Mouse (Mus musculus) c-Kit-positive CD71-positive TER-119-negative erythroid progenitor cells, embryonic 14.5 days (primary cell): Measurements from ENCODE around the gene Clns1a.

ENCODE experiments used
- DNase-seq: peaks from one replicate; pipeline ENCODE4 v3.0.0-alpha.2; 2013; ENCODE audit warnings: low read depth

The Clns1a gene

DNA sequence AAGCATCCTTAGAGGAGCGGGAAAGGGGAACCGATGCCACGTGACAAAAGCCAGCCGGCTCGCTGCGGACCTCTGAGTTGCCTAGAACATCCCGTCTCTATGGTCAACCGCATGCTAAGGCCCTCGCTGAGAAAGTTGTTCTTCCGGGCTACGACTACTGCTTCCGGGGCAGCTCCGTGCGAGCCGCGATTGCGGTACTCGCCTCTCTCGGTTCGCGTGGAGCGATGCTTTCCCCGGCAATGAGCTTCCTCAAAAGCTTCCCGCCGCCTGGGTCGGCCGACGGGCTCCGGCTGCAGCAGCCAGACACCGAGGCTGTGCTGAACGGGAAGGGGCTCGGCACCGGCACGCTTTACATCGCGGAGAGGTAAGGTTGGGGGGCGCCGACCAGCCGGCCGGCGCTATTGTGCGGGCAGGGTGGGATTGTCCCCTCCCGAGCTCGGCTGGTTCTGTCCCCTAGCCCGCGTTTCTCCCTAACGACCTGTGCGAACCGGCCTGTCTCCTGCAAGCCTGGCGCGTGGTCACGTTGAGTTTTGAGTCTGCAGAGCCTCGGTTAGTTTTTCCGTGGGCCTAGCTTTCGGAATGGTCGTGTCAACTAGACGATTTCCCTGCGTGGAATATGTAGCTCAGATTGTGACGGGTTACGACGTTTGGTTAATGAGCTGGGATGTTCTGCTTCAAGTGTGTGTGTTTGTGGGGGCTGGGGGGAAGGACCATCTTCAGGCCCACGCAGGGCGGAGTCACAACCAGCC is at the start of gene Clns1a:
Gene Clns1a (plus strand): TSS at position 129 of the 749 bp plus-strand sequence.
- DNase-seq = peak; percentile 76

DNA sequence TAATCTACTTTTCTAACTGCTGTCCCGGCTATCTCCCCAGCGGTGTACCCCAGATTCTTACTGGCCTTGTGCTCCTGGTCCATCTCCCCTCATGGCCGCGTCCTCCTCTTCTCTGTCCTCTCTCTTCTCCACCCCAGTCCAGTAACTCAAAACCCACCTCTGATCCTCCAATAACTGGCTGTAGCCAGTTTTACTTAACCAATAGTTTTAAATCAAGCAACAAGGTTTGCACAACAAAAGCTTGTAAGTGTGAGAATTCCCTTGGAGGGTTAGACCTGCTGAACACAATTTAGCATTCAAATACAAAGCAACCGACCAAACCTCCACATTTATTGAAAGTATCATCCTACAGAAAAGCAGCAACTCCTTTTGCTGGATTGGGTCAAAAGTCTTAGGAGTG is 48.8 kb upstream of the Clns1a start:
- no peak for DNase-seq

DNA sequence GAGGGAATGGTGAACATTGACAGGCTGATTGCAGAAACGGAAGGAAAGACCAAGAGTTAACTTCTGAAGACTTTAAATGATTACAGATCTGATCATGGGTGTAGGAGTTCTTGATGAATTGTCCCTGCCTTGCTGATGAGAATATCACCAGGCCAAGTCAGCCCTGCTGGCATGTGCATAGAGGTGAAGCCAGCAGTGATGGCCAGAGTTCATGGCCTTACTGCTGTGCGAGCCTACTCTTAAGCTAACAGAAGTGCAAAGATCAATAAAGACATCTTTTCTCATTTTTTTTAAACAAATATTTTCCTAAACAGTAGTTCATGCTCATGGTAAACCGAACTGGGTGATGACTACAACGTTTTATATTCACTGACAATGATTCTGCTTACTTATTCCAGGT is 45.7 kb upstream of the Clns1a start:
- no peak for DNase-seq

DNA sequence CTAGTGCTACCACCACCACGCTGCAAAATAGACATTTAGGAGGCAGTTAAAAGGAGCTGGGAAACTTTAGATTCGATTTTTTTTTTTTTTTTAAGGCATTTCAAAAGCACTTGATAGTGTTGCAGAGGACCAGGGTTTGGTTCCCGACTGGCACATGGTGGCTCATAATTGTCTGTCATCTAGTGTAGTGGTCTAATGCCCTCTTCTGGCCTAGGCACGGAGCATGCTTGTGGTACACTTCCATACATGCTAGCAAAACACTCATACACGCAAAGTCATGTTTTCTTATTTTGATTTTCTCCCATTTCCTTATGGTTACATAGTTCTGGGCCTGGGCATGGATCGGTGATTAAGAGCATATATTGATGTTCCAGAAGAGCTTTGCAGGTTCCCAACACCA is 40.3 kb upstream of the Clns1a start:
- no peak for DNase-seq

DNA sequence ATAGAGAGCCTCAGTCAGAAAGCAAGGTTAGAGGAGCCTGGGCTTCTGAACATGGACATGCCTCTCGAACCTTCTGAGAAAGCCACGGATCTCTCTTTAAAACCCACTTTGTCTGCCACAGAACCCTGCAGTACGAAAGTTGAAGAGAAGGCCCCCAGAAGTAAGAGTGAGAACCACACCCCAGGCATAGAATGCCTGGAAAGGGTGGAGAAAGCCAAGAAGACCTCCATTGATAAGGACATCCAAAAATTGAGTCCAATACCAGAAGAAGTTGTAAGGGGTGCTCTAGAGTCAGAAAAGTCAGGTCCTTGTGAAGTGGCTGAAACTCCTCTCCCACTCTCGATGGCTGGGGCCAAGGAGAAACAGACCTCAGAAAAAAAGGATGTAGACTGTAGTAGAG is 34.8 kb upstream of the Clns1a start:
- DNase-seq = peak; percentile 8

DNA sequence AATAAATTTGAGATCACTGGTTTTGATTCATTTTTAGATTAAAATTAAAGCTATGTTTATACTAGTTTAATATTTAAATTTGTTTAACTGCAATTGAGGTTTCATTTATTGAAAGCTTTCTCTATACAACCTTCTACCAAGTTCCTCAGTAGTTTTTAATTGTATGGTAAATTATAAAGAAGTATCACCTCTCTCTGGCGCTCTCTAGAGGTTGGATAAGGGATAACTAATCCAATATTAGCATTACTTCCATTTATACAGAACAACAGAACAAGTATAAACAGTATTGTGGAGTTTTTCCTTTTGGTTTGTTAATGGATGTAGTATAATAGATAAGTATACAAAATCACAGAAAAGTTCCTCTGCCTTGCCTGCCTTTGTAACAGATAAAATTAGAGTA is 17.2 kb upstream of the Clns1a start:
- DNase-seq = peak; percentile 44

DNA sequence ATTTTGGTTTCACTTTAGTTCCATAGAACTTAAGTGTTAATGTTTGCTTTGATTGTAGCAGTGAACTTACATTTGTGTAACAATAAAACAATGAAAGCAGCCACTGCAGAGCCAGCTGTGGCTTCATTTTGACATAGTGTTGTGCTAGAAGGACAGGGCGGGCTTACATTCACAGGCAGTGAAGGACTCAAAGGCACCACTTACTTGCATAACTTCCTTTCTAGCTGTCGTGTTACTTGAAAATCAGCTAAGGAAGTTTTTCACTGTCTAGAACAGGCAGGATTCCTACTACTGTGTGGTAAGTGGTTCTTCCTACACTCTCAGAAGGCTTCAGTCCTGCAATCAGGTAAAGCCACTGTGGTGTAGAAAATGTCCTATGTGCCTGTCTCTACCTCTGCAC is 8.6 kb upstream of the Clns1a start:
- no peak for DNase-seq

DNA sequence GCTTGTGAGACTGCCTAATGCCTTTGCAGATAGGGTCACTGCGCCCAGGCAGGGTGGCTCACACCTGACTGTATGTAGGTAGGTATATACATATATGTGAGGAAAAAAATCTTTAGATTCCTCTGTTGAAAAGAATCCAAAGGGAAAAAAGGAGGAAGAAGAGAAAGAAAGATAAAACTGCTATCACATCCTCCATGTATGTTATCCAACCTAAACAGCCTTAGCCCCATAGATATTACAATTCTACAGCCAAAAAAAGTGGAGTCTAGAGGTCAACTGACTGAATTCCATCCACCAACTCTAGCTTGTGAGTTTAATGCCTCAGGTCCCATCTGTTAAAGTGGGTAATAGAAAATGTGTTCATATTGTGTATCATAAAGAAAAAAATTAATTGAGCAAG is 993 bp upstream of the Clns1a start:
- DNase-seq = no peak

DNA sequence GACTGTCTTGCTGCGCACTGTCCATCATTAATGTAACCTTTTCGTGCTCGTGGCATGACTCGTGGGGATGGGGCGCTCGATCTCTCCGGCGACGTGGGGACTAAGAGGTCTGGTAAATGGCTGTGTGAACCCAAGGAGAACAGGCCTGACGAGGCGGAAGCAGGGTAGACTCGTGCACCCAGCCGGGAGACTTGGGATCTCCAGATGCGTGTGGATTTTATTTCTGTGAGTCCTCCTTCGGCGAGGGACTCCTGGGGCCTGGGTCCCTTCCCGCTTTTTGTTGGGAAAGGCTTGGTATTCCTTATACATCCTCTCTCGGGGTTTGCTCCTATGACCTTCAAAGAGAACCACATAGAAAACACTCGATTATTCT is 315 bp upstream of the Clns1a start:
- no peak for DNase-seq

DNA sequence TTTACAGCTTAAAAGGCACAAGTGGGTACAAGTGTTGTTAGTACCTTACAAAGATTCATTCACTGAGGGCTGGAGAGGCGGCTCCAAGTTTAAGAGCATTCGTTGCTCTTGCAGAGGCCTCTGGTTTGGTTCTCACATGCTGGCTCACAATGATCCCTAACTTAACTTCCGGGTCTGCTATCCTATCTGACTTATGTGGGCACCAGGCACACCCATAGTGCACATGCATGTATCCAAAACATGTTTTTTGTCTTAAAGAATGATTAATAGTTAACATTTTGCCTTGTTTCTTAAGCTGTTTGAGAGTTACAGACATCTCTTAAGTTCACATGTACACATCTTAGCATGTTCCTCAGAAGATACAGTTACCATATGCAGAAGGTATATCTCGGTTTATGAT is 3.7 kb downstream of the Clns1a start:
- no peak for DNase-seq

DNA sequence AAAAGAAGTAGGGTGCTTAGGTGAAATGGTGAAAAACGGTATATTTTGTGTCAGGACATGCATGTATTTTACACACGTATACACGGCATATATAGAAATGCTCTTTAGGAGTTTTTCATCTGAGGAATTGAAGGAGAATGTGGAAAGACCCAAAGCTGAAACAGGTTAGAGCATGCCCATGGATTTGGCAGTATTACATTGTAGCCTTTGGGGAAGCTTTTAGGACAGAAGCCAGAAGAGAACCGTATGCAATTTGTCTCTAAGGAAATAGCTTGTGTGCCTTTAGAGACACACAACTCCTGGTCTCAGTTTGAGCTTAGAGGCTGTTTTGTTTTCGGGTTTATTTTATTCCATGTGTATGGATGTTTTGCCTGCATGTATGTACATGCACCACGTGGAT is 4.7 kb downstream of the Clns1a start:
- no peak for DNase-seq

DNA sequence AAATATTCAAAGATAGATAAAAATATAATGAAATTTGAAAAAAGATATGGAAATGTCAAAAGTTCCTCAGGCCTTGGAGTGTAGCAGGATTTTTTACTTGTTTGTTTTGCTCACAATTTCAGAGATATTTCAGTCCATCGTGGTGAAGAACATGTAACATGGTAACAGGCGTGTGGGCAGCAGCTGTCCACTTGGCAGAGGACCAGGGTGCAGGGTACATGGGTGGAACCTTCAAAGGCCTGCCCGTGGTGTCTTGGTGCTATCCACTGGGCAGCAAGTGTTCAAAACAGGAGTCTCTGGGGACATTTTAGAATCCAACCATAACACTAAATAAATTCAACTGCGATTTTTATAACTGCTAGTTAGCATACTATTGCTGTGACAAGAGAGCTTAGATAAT is 10.7 kb downstream of the Clns1a start:
- no peak for DNase-seq

DNA sequence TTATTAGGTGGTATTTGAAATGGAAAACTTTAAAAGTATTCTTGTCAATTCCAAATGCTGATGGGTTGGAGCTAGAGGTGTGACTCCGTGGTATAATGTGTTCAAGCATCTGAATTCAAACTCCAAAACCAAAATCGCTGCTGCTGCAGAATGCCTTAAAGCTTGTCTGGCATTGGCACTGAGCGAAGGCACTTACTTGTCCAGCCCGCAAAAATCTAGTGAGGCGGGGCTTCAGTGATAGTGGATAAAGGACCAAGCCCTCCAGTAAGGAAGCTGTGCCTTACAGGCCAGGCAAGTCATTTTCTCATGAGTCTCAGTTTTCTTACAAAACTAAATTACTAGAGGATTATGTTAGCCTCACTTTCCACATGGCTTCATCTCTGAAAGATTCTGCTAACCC is 11.4 kb downstream of the Clns1a start:
- no peak for DNase-seq

DNA sequence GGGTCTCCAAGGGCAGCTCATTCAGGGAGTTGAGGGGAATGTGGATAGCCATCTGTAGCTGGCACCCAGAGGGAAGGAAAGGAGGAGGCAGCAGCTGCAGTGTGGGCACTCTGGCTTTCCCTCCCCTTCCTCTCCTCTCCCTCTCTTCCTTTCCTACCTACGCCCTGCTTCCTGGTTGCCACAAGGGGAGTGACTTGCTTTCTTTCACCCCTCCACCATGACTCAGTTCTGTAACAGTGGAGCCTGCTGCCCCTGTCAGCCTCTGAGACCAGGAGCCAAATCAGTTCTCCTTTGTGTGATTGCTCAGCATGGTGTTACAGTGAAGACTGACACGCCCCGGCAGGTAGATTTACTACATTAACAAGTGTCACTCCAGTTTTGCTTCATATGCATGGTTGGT is 12.8 kb downstream of the Clns1a start:
- DNase-seq = no peak

DNA sequence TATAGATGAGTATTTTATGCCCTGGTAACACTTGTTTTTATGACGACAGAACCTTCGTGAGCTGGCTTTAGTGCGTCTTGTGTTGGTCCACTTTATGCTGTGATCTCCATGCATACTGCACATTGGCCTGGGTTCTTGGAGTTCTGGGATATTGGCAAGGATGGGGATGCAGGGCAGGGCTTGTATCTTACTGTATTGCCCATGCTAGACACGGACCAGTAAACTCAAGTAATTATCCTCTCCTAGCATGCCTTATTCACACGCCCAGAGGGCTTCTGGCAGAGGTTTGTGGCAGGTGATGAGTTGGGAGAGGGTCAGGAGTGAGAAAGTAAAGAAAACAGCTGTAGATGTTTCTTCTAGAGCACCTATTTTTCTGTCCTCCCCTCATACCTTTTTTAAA is 18.2 kb downstream of the Clns1a start:
- DNase-seq = no peak

DNA sequence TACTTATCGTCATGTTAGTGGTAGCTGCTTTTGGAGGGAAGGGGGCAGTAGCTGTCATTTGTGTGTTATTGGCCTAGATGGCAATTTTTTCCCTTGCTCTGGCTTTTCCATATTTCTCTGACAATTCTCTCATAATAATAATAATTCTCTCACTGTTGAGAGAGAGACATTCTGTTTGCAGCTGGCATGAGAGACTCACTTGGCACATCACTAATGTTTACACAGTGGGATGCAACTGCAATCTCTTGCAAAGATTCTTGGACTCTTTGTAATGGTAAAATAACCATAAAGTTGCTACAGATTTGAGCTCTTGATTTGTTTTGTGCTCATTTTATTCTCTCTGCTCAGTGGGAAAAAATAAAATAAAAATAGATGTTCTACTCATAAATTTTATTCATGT is 20.9 kb downstream of the Clns1a start:
- no peak for DNase-seq

DNA sequence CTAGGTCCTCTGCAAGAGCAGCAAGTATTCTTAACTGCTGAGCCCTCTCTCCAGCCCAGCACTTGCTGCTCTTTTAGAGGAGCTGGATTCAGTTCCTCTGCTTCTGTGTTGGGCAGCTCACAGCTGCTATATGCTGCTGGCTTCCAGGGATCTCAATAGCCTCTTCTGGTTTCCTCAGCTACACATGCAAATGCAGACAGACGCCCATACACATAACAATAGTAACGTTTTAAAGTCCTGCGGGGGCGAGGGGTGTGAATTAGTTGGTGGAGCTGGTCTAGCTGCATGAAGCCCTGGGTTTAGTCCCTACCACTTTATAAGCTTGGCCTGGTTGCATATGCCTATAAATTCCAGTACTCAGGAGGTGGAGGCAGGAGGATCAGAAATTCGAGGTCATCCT is 22.6 kb downstream of the Clns1a start:
- no peak for DNase-seq

DNA sequence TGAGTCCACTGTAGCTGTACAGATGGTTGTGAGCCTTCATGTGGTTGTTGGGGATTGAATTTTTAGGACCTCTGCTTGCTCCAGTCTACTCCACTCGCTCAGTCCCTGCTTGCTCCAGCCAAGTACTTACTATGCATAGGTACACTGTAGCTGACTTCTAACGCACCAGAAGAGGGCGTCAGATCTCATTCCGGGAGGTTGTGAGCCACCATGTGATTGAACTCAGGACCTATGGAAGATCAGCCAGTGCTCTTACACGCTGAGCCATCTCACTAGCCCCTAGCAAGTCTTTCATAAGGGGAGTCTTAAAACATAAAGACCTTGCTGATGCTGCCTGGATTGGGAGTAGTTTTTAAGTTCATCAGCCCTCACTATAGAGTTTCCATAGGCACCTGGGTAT is 23.7 kb downstream of the Clns1a start:
- no peak for DNase-seq

DNA sequence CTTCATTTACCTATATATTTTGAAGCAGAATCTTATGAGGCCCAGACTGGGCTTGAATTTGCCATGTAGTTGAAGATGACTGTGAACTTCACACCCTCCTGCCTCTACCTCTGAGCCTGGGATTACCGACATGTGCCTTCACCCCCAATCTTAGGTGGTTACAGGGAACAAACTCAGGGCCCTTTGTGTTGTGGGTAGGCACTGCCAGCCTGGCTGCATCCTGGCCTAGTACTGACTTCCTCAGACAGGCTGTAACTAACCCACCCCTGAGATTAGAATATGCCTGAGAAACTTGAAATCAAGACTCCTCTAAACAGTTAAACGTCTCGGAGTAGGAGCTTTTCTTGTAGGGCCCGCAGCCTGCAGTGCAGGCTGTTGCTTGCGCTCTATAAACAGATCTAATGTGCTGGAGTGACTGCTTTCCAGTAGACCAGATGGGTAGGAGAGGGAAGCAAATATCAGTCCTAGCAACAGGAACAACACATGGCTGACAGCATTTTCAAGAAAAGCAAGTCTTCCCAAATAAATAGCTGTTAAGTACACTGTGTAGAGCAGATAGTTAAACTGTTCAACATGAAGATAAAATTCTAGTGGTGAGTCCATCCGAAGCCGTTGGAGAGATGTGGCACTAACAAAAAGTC is 26.0 kb downstream of the Clns1a start:
- no peak for DNase-seq

DNA sequence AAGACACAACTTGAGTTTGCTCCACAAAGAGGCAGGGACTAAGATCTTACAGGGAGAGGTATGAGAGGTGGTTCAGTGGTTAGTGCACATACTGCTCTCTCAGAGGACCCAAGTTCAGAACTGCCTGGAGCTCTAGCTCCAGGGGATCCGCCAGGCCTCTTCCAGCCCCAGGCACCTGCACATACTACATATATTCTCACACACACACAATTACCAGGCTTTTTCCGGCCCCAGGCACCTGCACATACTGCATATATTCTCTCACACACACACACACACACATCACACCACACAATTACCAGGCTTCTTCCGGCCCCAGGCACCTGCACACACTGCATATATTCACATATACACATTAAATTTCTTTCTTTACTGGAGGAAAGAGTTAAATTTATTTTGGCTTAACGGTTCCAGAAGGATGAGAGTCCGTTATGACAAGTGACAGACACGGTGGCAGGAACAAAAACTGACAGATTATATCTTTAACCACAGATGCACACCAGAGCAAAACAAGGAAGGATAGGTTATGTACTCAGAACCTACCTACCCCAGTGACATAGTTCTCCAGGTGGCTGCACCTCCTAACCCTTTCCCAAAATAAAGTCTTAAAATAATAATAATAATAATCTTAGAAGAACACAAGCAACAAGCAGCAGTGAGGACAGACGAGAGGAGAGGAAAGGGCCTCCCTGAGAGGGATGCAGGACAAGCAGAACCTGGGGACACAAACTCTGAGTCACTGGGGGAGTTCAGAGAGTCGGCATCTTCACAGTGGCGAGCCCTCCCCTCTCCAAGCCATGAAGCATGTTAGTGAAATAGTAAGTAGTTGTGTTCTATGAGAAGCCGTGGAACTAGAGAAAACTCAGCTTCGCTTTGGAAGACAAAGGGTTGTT is 27.5 kb downstream of the Clns1a start:
- no peak for DNase-seq

DNA sequence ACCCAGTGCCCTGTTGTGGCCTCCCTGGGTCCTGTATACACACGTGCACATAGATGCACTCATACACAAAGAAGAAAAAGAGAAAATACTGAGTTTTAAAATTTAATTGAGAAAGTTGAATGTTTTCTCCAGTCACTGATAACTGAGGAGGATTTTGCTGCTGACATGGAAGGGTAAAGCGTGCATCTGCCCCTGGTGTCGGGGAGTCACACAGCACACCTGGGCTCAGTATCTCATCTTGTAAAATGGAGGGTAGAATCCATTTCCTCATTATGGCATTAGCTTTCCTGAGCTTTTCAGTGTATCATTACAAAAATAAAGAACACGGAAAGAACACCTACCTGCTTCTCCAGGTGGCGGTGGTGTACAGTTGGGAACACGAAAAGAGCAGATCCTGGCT is 29.0 kb downstream of the Clns1a start:
- DNase-seq = no peak

DNA sequence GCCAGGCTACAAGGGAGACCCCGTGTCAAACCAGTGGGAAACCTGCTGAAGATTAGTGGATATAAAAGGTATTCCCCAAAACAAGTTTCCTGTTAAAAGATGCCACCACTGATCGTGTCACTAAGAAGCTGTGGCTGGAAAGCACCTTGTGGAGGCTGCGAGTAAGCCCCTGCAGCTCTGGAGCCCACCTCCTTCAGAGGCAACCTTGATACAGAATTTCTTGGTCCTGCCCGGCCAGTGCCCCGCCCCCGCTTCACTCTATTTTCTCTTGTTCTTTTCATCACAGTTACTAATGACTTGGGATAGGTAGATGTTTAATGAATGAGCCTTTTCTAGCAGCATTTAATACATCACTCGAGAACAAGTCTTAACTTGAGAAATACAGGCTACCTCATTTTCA is 29.6 kb downstream of the Clns1a start:
- no peak for DNase-seq

DNA sequence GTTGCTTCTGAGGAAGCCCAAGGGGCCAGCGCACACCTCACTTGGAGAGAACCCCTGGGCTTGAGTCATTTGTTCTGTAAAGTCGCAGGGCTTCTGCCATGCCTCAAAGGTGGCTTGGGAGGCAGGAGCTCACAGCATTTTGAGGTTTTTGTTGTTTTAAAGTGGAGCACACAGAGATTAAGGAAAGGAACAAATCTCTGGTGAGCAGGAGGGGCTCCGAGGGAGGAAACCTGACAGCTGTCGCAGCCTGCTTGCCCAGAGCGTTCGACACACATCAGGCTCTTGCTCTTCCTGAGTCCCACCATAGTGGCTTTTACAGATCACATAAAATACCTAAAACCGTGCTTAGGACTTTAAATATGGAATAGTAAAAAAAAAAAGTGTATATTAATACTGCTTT is 30.3 kb downstream of the Clns1a start:
- no peak for DNase-seq
